Mouse (Mus musculus) ES-Bruce4 (cell line): Measurements from ENCODE around the gene Rraga.

Source experiments
- CTCF ChIP-seq: IDR thresholded peaks from one replicate; pipeline ENCODE4 v1.8.1; 2011; ENCODE audit warnings: low read depth, low read length
- EP300 ChIP-seq: IDR thresholded peaks from 2 replicates; pipeline ENCODE4 v1.6.1; 2011; ENCODE audit warnings: low read depth, low read length; ENCODE audit not compliant: insufficient read depth
- POLR2A ChIP-seq: IDR thresholded peaks from one replicate; pipeline ENCODE4 v1.8.1; 2011; ENCODE audit warnings: low read length; ENCODE audit not compliant: insufficient read depth

GRCm38 (mm10) chr4:86557371-86557770, 18.1 kb upstream of the Rraga start:
- no peak for TF ChIP-seq POLR2A
- no peak for TF ChIP-seq EP300
- no peak for TF ChIP-seq CTCF
